Mouse (Mus musculus): ENCODE measurements at regions not wholly inside any gene's neighbourhood (a gene's known extent, or its start where the extent isn't known, plus 50 kb on each side); places are given as distances from the start of the nearest gene placed in this dataset.

DNA sequence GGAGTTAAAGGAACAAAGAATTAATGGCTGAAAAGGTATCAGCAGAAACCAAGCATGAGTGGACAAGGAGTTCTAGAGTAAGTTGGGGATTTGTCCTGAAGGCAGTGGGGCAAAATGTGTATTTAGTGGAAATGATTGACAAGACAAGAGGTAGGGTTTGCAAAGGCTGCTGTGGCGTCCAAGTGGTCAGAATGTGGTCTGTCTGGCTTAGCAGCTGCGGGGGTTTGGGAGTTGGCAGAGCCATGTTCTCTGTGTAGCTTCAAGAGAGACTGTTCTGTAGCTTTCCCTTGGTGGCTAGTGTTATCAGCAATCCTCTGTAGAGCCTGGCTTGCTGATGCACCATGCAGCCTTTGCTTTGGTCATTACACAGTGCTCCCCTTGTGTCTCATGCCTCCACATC, 220.2 kb downstream of the 1700064H15Rik start:
- no peak for ATAC-seq (ENCODE audit: low FRiP score, low TSS enrichment)
- DNase-seq (ENCODE audit: low spot score): no peak
- Histone ChIP-seq H3K27ac (replicated peaks) (no peak overlapping the region), H3K4me2 (replicated peaks; ENCODE audit: low read depth) (no peak overlapping the region), H3K27me3 (ENCODE audit: control insufficient read depth, insufficient read depth, low read length) (no peaks in the 10 kb centered on the region), H3K36me3 (ENCODE audit: control insufficient read depth, insufficient read depth, low read length) (no peaks in the 10 kb centered on the region), H3K9me3 (ENCODE audit: control insufficient read depth, low read length) (no peaks in the 10 kb centered on the region), H3K4me1 (replicated peaks; ENCODE audit: control insufficient read depth, insufficient read depth) (no peaks in the 10 kb centered on the region), H3K9ac (ENCODE audit: low read length) (no peak overlapping the region), H3K4me3 (ENCODE audit: low read depth, low read length) (no peak overlapping the region)
- TF ChIP-seq CTCF (IDR thresholded peaks at IDR 0.05; ENCODE audit: low read depth) (no peak), EP300 (optimal IDR thresholded peaks at IDR 0.05) (no peak)
- 49% methylated on average over 2 of the region's 2 CpGs for WGBS

DNA sequence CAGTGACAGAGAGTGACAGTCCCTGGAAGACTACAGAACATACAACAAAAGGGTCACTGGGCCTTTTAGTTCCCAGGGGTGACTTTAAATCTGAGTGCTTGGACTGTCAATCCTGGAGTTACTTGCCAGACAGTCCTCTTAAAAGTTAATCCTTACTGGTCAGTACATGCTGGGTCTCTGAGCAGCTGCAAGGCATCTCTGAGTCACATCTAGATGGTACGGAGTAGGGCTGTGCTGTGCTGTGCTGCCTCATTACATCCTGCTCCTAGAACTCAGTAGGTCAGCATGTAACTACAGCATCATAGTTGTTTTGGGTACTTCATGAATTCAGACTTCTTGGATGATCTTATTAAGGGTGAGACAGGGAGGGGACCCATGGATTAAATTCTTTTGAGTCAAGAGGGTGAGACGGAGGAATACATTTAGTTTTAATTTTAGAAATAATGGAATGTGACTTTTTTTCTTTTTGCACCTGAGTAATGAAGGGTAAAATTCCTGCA, 220.8 kb downstream of the 1700064H15Rik start:
- Histone ChIP-seq H3K4me2 (replicated peaks; ENCODE audit: low read depth) (no peak overlapping the region), H3K4me1 (replicated peaks; ENCODE audit: control insufficient read depth, insufficient read depth) (no peaks in the 10 kb centered on the region), H3K36me3 (ENCODE audit: control insufficient read depth, insufficient read depth, low read length) (no peaks in the 10 kb centered on the region), H3K27ac (replicated peaks) (no peak overlapping the region), H3K27me3 (ENCODE audit: control insufficient read depth, insufficient read depth, low read length) (no peaks in the 10 kb centered on the region), H3K4me3 (ENCODE audit: low read depth, low read length) (no peak overlapping the region), H3K9me3 (ENCODE audit: control insufficient read depth, low read length) (no peaks in the 10 kb centered on the region), H3K9ac (ENCODE audit: low read length) (no peak overlapping the region)
- 82% methylated on average over 2 of the region's 2 CpGs for WGBS
- ATAC-seq (ENCODE audit: low FRiP score, low TSS enrichment): no peak
- no peak for TF ChIP-seq CTCF (IDR thresholded peaks at IDR 0.05; ENCODE audit: low read depth)
- TF ChIP-seq EP300 (optimal IDR thresholded peaks at IDR 0.05): no peak
- DNase-seq (ENCODE audit: low spot score): no peak

DNA sequence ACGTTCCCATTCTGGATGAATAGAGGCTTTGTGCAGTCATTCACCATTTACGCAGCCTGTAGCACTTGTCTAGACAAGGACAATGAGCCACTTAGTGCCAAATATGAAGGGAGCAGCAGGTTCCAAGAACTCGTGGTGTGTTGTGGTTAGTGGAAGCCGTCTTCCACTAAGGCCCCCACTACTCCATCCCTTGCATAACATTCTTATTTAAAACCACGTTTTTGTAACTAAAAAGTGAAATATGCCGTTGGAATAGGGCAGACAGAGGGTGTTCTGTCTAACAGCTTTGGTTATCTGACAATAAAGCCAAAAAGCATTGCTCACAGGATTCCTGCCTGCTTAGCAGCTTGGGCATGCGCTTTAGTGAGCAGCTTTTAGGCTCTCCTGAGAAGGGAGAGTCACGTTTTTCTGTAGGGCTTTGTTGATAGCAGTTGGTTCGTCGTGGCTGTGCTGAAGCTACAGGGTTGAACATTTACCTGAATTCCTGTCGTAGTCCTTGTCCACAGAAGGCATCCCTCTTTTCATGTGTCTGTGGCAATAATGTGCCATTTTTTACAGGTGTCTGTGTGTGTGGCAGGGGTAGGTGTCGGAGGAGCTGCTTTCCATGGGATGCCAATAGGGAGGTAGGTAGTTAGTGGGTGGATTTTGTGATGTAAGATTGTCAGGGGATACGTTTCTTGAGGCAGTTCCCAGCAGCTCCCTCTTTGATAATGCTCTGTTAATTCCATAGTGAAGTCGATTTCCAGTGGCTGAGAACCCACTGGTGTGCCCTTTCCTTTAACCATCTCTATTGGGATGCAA, 221.9 kb downstream of the 1700064H15Rik start:
- H3K4me2 ChIP-seq (replicated peaks; ENCODE audit: low read depth): no peak overlapping the region
- TF ChIP-seq CTCF (IDR thresholded peaks at IDR 0.05; ENCODE audit: low read depth) (no peak), EP300 (optimal IDR thresholded peaks at IDR 0.05) (no peak)
- H3K27me3 ChIP-seq (ENCODE audit: control insufficient read depth, insufficient read depth, low read length): no peaks in the 10 kb centered on the region
- no peak overlapping the region for H3K9ac ChIP-seq (ENCODE audit: low read length)
- no peaks in the 10 kb centered on the region for H3K4me1 ChIP-seq (replicated peaks; ENCODE audit: control insufficient read depth, insufficient read depth)
- no peak for DNase-seq (ENCODE audit: low spot score)
- H3K36me3 ChIP-seq (ENCODE audit: control insufficient read depth, insufficient read depth, low read length): no peaks in the 10 kb centered on the region
- no peaks in the 10 kb centered on the region for H3K9me3 ChIP-seq (ENCODE audit: control insufficient read depth, low read length)
- WGBS: 58% methylated on average over 14 of the region's 14 CpGs
- no peak overlapping the region for H3K4me3 ChIP-seq (ENCODE audit: low read depth, low read length)
- ATAC-seq (ENCODE audit: low FRiP score, low TSS enrichment): no peak
- no peak overlapping the region for H3K27ac ChIP-seq (replicated peaks)

DNA sequence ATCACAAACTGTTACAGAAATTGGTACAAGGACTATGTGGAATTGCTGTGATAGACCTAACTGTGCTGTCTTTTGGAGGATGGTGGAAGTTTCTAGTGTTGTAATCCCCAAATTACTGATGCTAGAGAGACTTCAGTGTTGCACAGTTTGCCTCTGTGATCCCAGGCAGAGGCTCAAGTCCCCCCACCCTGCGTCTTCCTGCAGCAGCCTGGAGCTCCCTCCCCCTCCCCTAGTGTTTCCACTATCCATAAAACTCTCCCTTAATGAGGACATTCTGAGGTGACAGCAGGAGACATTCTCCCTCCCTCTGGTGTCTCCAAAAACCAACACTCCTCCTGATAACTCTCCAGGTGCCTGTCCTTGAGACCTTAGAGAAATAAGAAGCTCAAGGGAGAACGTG, 242.8 kb downstream of the 1700064H15Rik start:
- no peak for DNase-seq (ENCODE audit: low spot score)
- H3K36me3 ChIP-seq (ENCODE audit: control insufficient read depth, insufficient read depth, low read length): no peaks in the 10 kb centered on the region
- no peaks in the 10 kb centered on the region for H3K4me1 ChIP-seq (replicated peaks; ENCODE audit: control insufficient read depth, insufficient read depth)
- H3K4me2 ChIP-seq (replicated peaks; ENCODE audit: low read depth): no peak overlapping the region
- H3K9me3 ChIP-seq (ENCODE audit: control insufficient read depth, low read length): no peaks in the 10 kb centered on the region
- no peak overlapping the region for H3K27ac ChIP-seq (replicated peaks)
- H3K4me3 ChIP-seq (ENCODE audit: low read depth, low read length): no peak overlapping the region
- no peaks in the 10 kb centered on the region for H3K27me3 ChIP-seq (ENCODE audit: control insufficient read depth, insufficient read depth, low read length)
- WGBS: 13% methylated on average over 2 of the region's 2 CpGs
- no peak overlapping the region for H3K9ac ChIP-seq (ENCODE audit: low read length)
- ATAC-seq (ENCODE audit: low FRiP score, low TSS enrichment): no peak
- no peak for TF ChIP-seq EP300 (optimal IDR thresholded peaks at IDR 0.05)
- no peak for TF ChIP-seq CTCF (IDR thresholded peaks at IDR 0.05; ENCODE audit: low read depth)

DNA sequence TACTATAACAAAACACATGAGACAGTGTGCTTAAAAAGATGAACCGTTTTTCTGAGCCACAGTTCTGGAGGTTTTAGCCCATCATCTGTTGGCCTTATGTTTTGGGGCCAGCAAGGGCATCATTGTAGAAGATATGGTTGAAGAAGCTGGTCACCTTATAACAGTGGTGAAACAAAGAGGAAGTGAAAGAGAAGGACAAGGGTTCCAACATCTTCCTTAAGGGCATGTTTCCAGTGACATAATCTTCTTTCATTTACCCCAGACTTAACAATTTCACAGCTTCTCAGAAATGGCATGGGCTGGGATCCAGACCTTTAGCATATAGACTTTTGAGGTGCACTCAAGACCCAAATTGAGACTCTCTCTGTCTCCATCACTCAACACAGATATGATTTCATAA, 259.5 kb downstream of the 1700064H15Rik start:
- H3K9ac ChIP-seq (ENCODE audit: low read length): no peak overlapping the region
- H3K4me3 ChIP-seq (ENCODE audit: low read depth, low read length): no peak overlapping the region
- H3K4me1 ChIP-seq (replicated peaks; ENCODE audit: control insufficient read depth, insufficient read depth): no peaks in the 10 kb centered on the region
- H3K27me3 ChIP-seq (ENCODE audit: control insufficient read depth, insufficient read depth, low read length): no peaks in the 10 kb centered on the region
- DNase-seq (ENCODE audit: low spot score) (no peak), ATAC-seq (ENCODE audit: low FRiP score, low TSS enrichment) (no peak)
- TF ChIP-seq CTCF (IDR thresholded peaks at IDR 0.05; ENCODE audit: low read depth) (no peak), EP300 (optimal IDR thresholded peaks at IDR 0.05) (no peak)
- WGBS: 76% methylated on average over 1 of the region's 1 CpGs
- no peak overlapping the region for H3K27ac ChIP-seq (replicated peaks)
- H3K4me2 ChIP-seq (replicated peaks; ENCODE audit: low read depth): no peak overlapping the region
- H3K36me3 ChIP-seq (ENCODE audit: control insufficient read depth, insufficient read depth, low read length): no peaks in the 10 kb centered on the region
- no peaks in the 10 kb centered on the region for H3K9me3 ChIP-seq (ENCODE audit: control insufficient read depth, low read length)

DNA sequence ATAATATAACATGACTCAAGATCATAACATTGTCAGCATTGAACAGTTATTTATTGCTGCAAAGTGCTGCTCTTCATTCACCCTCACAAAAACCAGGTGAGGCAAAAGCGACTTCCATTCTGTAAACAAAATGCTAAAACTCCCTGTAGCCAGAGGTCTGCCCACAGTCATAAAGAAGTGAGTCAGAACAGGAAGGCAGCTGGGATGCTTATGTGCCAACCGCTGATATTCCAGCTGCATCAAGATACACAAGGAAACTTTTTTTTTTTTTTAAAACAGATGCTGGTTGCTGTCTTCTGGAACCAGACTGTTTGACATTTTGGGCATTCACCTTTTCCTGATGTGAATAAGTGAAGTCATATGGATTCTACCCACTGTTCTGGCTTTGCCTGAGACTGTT, 260.7 kb downstream of the 1700064H15Rik start:
- TF ChIP-seq CTCF (IDR thresholded peaks at IDR 0.05; ENCODE audit: low read depth) (no peak), EP300 (optimal IDR thresholded peaks at IDR 0.05) (no peak)
- no peak for DNase-seq (ENCODE audit: low spot score)
- Histone ChIP-seq H3K4me3 (ENCODE audit: low read depth, low read length) (no peak overlapping the region), H3K4me1 (replicated peaks; ENCODE audit: control insufficient read depth, insufficient read depth) (no peaks in the 10 kb centered on the region), H3K27ac (replicated peaks) (no peak overlapping the region), H3K9ac (ENCODE audit: low read length) (no peak overlapping the region), H3K4me2 (replicated peaks; ENCODE audit: low read depth) (no peak overlapping the region), H3K27me3 (ENCODE audit: control insufficient read depth, insufficient read depth, low read length) (no peaks in the 10 kb centered on the region), H3K36me3 (ENCODE audit: control insufficient read depth, insufficient read depth, low read length) (no peaks in the 10 kb centered on the region), H3K9me3 (ENCODE audit: control insufficient read depth, low read length) (no peaks in the 10 kb centered on the region)
- WGBS: 51% methylated on average over 2 of the region's 2 CpGs
- ATAC-seq (ENCODE audit: low FRiP score, low TSS enrichment): no peak

All from stomach, postnatal 0 days (tissue).